Mouse (Mus musculus) retina, adult 2 months (tissue): ENCODE measurements around the gene Cflar.
"Not testable (repeated sequence)": the region's sequence is repeated elsewhere in the genome, so short reads cannot be mapped to it uniquely, and the experiment has no call there.

Experiments used
- DNase-seq: peaks from one replicate; pipeline ENCODE4 v3.0.0-alpha.2; 2012; ENCODE audit warnings: low read depth, low spot score

Cflar gene

DNA sequence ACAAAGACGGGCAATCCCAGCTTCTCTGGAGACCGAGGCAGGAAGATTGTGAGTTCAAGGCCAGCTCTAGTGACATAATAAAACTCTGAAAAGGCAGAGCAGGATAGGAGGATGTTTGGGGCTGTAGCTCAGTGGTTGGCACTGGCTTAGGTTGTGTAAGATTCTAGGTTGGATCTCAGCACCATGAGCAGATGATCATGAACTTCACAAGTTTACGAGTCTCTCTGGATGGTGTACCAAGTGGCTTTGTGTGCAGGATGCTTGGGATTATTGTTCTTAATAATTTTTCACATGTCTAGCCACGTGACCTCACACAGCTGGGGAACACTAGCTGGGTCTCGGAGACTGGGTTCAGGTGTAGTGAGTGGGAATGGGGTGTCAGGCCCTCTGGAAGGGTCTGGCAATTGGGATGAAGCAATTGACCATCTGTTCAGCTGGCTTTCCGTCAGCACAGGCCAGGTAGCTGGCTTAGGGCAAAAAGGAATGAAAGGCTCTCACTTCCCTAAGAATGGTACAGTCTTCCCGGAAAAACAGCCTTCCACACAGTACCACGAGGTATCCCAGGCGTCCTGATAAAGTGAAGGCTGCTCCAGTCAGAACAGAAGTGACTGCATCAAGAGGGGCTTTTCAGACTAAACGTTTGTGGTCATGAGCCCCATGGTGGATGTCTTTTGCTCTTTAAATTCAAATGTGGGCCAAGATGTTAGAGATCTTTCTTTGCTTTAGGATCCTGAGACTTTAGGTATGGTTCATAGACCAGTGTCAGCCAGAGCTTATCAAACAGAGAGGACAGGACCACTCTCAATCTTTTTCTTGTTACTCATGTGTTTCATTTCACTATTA, 16.7 kb downstream of the Cflar start:
- no peak for DNase-seq

DNA sequence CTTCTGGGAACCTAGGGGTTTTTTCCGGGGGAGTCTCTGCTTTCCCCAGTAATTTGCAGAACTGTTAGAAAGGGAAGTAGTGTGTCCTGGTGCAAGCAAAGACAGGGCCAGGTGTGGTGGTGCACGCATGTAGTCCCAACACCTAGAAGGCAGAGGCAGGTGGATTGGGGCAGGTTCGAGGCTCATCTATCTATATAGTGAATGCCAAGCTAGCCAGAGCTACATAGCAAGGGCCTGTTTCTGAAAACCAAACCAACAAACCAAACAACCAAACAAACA, 17.2 kb downstream of the Cflar start:
- DNase-seq, result no peak

DNA sequence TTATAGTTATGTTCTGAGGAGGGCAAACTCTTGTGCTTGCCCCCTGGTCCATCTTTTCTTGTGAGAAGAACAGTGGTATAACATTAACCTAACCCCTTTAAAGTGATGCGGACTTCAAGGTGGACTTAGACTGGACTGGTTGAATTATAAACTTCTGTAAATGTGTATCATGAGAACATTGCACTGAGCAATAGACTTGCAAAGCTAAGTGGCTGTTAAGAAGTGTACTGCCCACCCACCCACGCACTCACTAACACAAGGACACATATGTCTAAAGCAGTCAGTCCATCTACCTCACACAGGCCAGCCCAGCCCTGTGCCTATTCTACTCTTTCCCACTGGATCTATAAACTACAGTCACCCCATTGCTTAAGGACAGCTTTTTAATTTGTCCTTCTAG, 22.3 kb downstream of the Cflar start:
- DNase-seq, result no peak

DNA sequence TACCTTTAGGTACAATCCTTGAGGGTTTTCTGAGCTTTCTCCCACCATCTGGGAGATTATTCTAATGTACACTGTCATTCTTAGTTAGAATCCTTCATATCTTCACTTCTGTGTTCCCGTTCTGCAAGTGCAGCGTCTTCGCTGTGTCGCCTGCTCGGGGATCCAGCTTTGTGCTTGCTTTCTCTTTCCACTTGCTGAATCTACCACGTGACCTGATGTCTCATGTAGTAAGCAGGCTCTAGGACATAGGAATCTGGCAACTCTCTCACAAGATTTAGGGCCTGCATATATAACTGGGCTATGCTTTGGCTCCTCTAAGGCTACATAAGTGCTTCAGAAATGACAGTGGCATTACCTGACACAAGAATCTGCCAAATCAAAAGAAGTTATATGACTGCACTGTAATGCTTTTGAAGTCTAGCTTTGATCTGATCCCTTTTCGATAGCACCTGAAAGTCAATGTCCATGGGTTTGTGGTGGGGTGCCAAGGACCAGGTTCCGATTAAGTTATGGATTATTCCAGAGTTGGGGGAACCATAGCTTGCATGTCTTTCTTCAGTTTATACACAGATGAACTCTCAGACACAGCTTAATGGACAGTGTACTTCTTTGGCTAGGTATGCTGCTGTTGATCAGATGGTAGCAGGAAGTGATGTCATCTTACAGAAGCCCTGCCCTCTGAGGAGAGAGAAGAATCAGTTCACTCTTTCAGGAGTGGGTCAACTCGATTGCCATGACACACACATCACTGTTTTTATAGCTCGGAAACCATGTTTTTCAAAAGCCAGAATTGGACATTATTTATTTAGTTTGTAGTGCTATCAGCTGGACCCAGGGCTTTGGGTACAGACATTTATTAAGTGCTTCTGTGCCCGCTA, 23.0 kb downstream of the Cflar start:
- DNase-seq, result no peak

DNA sequence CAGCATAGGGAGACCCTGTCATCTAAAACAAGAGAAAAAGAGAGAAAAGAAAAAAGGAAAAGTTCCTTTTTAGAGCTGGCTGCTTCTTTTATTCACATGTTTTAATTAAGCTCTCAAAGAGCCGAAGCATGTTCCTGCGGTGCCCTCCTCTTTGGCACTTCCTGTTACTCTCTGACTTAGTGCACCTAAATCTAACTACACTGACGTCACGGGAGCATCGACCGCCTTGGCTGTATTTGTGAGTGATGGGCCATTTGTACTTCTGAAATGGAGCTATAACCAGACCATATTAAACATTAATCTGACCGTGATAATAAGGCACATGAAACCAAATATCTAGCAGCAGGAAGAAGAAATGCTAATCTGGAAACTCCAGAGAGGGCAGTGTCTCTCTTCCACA, 24.7 kb downstream of the Cflar start:
- DNase-seq, result no peak

DNA sequence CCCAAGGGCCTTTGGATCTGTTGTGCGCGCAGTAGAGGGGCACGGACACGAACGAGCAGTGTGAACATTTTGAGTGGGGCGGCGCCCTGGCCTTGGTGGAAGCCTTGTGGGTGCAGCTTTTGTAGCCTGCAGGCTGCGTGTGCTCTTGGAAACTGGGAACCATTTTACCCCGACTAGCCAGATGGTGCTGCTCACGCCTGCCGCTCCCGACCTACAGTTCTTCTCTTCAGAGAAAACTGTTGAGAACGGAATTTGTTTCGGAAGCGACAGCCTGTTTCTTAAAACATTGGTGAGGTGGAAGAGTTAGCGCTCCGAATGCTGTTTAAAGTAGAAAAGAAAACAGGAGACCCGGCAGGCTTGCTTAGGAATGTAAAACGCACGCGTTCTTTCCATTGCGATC, 25.7 kb downstream of the Cflar start:
- DNase-seq, result no peak

DNA sequence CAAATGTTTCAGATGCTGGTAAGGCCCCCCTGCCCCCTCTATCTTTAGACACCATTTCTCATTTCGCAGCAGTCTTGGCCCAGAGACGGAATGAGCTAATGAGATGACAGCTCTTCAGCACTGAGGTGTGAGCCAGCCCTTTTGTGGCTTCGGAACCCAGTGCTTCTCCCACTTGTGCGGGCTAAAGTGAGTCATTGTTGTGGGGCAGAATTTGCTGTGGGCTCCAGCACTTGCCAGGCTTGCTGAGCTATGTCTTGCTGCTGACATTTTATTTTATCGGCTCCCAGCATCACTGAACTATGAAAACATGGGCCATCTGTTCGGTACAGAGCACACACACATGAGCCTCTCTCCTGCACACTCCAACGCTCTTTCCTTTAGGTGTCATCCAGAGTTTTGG, 28.2 kb downstream of the Cflar start:
- no peak for DNase-seq

DNA sequence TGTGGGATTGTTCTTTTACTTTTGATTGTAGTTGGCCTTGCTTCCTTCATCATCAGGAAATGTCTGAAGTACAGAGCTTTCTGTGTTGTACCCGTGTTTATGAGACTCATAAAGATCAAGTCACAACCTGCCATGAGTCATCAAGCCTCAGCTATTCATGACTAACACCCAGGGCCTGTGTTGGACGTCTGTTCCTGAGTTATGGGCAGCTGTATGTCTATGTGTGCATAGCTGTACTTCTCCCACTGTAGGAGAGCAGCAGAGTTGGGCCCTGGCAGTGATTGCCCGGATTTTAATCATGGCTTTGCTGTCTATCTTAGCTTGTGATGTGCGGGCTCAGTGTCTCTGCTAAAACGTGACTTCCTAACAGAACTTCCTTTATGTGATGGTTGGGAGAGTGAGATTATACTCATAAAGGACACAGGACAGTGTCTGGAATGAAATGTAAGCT, 31.3 kb downstream of the Cflar start:
- no peak for DNase-seq

DNA sequence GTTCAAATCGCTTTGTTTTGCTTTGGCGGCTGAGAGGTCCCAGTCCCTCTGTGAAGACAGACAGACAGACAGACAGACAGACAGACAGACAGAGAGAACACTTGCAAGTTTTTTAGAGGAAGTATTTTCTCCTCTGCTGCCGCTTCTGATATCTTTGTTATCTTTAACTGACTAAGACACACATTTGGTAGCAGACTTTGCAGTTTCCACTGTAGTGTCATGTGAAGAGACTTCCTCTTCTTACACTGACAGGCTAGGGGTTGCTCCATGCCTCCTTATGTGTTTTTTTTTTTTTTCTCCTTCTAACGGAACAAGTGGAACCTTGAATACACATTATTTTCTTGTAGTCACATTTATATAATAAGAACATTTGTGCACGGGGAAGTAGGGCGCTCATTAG, 31.9 kb downstream of the Cflar start:
- no peak for DNase-seq

DNA sequence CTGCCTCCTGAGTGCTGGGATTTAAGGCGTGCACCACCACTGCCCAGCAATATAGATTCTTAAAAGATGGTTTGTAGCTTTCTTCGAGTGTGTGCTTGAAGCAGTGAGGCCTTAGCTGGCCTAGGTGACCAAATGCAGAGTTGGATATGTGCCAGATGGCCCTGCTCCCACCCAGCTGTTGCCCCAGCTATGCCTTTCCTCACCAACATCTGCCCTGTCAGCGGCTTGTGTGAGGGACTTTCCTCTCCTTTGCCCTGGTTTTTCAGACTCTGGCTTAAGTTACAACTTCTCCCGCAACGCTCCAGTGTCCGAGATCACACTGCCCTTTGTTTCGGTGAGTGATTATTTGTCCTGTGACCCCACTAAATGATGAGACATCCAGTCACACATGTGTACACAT, 33.3 kb downstream of the Cflar start:
- DNase-seq, result no peak

DNA sequence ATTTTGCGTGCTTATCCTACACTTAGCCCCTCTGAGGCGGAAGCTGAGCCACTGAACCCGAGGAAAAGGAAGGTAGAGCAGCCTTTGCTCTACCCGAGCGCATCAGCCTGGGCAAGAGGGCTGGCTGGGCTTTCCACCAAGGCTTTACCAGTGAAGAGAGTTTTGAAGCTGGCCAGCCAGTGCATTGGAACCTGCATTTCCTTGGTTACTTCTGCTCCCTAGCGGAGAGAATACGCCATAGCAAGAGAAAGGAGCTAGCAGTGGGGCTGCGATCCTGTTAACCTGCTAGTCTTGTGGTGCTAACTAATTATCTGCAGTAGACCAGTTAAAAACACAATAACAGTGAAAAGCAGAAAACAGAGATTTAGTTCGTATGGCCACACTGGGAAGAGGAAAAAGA, 35.6 kb downstream of the Cflar start:
- DNase-seq, result no peak

DNA sequence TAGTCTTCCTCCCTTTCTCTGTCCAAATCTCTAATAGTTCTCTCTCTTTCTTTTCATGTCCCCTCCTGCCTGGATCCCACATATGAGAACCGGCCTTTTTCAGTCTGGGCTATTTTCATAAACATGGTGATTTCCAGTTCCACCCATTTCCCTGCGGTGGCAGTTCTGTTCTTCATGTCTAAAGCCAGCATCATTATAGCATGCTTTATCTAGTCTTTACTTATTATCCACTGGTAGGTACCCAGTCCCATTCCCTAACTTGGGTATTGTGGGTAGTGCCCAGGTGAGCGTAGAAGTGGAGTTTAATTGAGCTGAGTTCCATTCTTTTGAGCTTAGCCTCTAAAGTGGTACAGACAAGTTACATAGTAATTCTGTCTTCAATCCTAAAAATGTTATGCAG, 48.1 kb downstream of the Cflar start:
- DNase-seq, result no peak

DNA sequence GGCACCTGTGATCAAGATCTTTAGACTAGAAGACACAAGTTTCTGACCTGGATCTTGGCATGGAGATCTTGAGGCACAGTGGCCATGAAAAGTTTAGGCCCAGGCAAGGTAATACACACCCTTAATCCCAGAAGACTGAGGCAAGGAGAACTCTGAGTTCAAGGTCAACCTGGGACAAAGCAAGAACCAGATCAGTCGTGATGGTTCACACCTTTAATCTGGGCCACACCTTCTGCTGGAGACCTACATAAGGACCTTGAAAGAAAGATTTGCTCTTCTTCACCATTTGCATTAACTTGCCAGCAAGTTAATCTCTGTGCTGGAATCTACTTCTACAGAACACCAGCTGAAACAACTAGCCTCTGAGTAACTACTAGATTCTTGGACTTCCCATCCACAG, 49.3 kb downstream of the Cflar start:
- no peak for DNase-seq

DNA sequence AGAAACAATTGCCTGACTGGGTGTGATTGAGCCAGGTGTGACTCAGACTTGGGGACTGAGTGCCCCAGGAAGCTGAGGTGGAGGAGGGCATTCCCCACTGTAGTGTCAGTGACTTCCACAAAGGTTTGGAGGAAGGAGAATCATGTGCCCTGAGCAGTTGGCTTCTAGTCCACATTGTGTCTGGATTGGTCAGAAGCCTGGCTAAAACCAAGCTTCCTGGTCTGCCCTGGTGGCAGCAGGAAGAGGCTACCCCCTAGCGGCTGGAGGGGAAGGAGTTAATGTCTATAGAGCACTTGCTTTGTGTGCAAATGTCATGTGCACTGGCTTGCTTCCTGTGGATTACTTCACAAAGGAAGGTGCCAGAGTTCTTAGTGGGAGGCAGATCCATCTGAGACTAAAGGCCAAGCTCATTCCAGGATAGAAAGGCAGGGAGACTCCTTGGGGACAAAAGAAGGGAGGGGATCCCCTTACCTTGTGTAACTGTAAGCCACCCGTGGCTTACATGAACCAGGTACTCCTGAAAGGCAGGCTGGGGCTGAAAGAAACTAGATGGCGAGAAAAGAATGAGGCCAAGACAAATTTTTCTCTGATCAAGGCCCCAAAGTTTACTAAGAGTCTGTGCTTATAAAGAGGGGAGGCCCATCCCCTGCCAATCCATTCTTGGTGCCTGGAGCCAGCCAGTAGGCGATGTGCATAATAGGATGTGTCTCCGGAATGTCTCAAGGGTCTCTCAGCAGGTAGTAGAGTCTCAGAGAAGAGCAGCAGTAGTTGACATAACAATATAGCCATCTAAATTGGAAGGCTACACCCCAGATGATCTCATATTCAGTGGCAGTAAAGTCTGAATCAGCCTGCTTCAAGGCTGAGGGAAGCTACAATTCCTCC, 50.3 kb downstream of the Cflar start:
- DNase-seq, result not testable (repeated sequence)

DNA sequence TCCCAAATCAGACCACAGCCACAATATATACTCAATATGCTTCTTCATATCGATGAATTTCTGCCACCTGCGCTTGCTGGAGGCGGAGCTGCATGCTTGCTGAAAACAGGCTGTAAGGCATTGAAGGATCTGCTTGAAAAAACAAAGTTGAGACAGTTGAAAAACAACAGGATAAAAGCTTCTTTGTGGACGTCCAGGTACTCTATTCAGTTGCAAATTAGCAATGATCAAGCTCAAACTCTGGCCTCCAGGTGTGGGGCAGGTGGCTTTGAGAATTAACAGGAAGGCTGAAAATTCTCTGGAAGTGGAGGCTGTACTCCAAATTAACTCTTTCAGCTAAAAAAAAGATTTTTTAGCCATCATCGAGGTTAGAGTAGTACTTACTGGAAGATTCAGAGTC, 51.3 kb downstream of the Cflar start:
- DNase-seq, result no peak

DNA sequence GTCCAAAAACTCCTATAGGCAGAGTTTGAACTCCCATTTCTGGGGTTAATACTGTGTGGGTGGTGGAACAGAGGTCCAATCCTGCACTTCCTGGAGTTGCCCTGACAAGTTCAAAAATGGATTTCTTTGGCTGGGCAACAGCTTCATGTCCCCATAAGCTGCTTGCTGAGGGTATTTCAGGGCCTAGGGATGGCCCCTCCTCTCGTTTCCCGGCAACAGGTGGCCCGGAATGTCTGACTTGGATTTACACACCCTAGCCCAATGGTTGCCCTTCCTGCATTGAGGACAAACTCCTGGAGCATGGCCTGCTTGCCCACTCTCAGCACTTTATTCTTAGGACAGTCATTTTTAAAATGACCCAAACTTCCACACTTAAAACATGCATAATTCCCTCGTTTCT, 55.1 kb downstream of the Cflar start:
- DNase-seq, result not testable (repeated sequence)

DNA sequence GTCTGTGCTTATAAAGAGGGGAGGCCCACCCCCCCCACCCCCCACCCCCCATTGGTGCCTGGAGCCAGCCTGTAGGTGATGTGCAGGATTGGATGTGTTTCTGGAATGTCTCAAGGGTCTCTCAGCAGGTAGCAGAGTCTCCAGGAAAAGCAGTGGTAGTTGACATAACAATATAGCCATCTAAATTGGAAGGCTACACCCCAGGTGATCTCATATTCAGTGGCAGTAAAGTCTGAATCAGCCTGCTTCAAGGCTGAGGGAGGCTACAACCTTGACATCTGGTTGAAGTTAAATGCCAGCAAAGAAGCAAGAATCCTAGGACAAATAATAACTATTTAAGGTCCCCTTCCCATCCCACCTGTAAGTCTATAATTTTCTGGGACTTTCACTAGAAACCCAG, 57.8 kb downstream of the Cflar start:
- no peak for DNase-seq

DNA sequence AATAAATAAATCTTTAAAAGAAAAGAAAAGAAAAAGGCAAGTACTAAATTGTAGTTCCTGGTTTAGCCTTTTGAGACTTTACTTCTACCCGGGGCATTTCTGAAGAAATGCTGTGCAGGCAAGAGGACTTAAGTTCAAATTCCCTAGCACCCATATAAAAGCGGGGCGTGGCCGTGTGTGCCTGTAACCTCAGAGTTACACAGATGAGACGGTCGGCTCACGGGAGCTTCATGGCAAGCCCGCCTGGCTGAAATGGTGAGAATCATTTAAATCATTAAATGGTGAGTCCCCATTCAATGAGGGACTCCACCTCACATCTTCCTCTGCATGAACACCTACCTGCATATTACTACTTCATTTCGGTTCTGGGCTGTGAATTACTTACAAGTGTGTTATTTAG, 58.4 kb downstream of the Cflar start:
- no peak for DNase-seq

DNA sequence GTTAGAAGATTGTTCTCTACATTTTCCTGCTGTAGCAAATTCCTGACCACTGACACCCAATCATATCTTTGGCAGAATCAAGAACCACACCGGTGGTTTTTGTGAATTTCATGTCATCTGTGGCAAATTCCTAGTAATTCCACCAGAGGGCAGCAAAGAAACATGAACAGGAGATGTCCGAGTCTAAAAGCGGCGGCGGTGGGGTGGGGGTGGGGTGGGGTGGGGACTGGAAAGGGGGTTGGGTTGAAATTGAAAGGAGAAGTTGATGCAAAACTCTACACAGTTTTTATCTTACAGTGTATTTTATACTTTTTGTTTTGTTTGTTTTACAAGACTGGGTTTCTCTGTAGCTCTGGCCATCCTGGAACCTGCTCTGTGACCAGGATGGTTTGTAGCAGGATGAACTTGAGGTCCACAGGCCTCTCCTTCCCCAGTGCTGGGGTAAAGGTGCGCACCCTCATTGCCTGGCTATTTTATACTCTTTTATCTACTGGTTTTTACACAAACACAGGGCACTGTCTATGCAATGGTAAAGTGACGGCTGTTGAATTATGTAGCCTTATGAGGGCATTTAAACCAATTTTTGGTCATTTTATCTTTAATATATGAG, 58.9 kb downstream of the Cflar start:
- peak; percentile 34 for DNase-seq

DNA sequence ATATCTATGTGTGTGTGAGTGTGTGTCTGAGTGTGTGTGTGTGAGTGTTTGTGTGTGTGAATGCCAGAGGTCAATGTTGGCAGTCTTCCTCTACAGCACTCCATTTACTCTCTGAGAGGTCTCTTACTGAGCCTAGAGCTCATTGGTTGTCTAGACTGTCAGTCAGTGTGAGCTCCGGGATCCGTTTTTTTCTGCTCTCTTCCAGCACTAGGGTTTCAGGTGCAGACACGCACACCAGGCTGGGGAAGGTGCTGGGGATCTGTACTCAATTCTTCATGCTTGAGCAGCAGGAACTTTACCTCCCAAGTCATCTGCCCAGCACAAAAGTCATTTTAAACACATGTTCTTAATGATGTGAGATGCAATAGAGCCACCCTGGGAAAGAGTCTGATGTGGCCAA, 60.8 kb downstream of the Cflar start:
- DNase-seq, result no peak

DNA sequence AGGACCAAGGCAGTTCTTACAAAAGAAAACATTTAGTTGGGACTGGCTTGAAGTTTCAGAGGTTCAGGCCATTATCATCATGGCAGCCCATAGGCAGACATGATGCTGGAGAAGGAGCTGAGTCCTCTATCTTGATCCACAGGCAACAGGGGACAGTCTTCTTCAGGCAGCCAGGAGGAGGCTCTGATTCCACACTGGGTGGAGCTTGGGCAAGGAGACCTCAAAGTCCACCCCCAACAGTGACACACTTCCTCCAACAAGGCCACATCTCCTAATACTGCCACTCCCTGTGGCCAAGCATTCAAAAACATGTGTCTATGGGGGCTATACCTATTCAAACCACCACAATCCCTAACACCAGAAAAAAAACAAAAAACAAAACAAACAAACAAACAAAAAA, 62.0 kb downstream of the Cflar start:
- DNase-seq, result no peak

DNA sequence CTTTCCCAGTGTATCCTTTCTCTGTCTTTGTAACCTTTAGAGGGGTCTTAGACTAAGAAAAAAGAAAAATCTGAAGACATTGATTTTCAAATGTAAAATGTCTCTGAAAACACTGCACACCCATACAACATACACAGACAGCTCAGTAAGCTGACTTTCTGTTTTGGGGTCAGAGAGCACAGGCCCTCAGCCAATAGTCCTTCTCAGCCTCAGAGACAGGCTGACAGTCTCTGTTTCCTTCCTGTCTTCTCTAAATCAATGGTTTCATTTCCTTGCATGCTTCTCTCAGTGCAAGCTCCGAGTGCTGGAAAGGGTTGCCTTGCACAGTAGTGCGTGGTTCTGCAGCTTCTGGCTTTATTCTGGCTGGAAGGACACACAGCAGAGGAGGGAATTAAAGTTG, 62.6 kb downstream of the Cflar start:
- DNase-seq, result no peak
